Mouse (Mus musculus): Measurements from ENCODE around the gene Olfr1105. TPM values are rescaled to one million over a fixed set of nuclear protein-coding genes. Genes with fewer than 3 reads are reported as not detected.

Olfr1105 gene
- polyA plus RNA-seq (2021; fragmentation: Nextera tagmentation) = not detected in 2 replicates
- long read RNA-seq, experiment 1 = 0 reads
- long read RNA-seq, experiment 2 = 0 reads

GRCm38 (mm10) chr2:87036431-87036830 lies at the start of gene Olfr1105:
Olfr1105 (minus strand) TSS chr2:87036531.

GRCm38 (mm10) chr2:87075717-87076116 lies 39.4 kb upstream of the Olfr1105 start, which contains the start of gene Olfr1107:
Olfr1107 (minus strand) TSS chr2:87075817.

DNA sequence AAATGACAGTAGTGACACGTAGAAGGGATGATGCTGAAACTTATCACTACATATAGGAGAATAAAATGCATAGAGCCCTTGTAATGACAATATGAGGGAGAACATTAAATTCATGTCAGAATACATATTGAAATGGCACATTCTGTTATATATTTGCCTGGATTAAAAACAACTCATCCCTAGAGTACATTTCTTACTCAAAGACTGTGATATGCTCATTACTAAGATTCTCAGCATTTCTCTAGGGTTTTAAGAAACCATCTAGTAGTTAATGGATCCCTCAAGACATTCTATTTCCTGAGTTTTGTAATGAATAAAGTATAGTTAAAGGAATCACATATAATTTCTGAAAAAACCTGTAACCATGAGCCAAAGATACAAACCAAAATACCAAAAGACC lies 15.8 kb upstream of the Olfr1105 start, which contains the start of gene Olfr1106:
Gene Olfr1106, minus strand, starts transcription at position 101 of the 400 bp plus-strand sequence.

GRCm38 (mm10) chr2:87026980-87027379 lies 9.4 kb downstream of the Olfr1105 start, which contains the start of gene Olfr1104:
Olfr1104 (minus strand) TSS chr2:87027080.

GRCm38 (mm10) chr2:86998098-86998497 lies 38.2 kb downstream of the Olfr1105 start, which contains the start of gene Olfr1102:
Olfr1102 (plus strand) TSS chr2:86998398.

DNA sequence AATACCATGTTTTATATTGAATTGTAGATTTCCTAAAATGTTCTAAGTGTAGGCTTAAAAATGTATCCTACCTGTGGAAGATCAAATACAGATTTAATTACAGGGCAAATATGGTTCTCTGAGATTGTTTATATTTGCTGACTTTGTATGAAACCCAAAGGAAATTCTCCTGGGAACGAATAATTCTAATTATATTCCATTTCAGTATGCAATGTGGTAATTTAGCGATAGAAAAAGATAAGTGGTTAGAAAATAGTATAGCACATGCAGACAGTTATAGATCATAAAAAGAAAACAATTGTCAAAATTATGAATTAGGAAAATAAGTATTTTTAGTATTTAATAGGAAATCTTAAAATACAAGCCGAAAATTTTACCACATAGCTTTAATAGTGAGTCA lies 45.2 kb downstream of the Olfr1105 start, which contains the start of gene Olfr1101:
Gene Olfr1101, minus strand, starts transcription at position 101 of the 400 bp plus-strand sequence.

Other genes with a start within 250 kb of the Olfr1105 start
- gene Olfr141, start 226.5 kb downstream of the Olfr1105 start, polyA plus RNA-seq (2021; fragmentation: Nextera tagmentation) = not detected in 2 replicates
- not detected in 2 replicates for gene Olfr1094, start 211.9 kb downstream of the Olfr1105 start, polyA plus RNA-seq (2021; fragmentation: Nextera tagmentation)
- not detected in 2 replicates for gene Olfr1095, start 184.8 kb downstream of the Olfr1105 start, polyA plus RNA-seq (2021; fragmentation: Nextera tagmentation)
- not detected in 2 replicates for gene Gm13723, start 161.7 kb downstream of the Olfr1105 start, polyA plus RNA-seq (2021; fragmentation: Nextera tagmentation)
- not detected in 2 replicates for gene Olfr1097, start 144.3 kb downstream of the Olfr1105 start, polyA plus RNA-seq (2021; fragmentation: Nextera tagmentation)
- gene Olfr1098, start 112.0 kb downstream of the Olfr1105 start, polyA plus RNA-seq (2021; fragmentation: Nextera tagmentation) = not detected in 2 replicates
- not detected in 2 replicates for gene Olfr1099, start 75.8 kb downstream of the Olfr1105 start, polyA plus RNA-seq (2021; fragmentation: Nextera tagmentation)
- not detected in 2 replicates for gene Olfr1100, start 56.6 kb downstream of the Olfr1105 start, polyA plus RNA-seq (2021; fragmentation: Nextera tagmentation)
- gene Olfr1101, start 45.3 kb downstream of the Olfr1105 start, polyA plus RNA-seq (2021; fragmentation: Nextera tagmentation) = not detected in 2 replicates
- gene Olfr1102, start 38.1 kb downstream of the Olfr1105 start, polyA plus RNA-seq (2021; fragmentation: Nextera tagmentation) = not detected in 2 replicates
- not detected in 2 replicates for gene Olfr1104, start 9.5 kb downstream of the Olfr1105 start, polyA plus RNA-seq (2021; fragmentation: Nextera tagmentation)
- gene Olfr1106, start 15.7 kb upstream of the Olfr1105 start, polyA plus RNA-seq (2021; fragmentation: Nextera tagmentation) = not detected in 2 replicates
- gene Olfr1107, start 39.3 kb upstream of the Olfr1105 start, polyA plus RNA-seq (2021; fragmentation: Nextera tagmentation) = not detected in 2 replicates
- not detected in 2 replicates for gene Olfr1109, start 59.5 kb upstream of the Olfr1105 start, polyA plus RNA-seq (2021; fragmentation: Nextera tagmentation)
- gene Olfr259, start 78.0 kb upstream of the Olfr1105 start, polyA plus RNA-seq (2021; fragmentation: Nextera tagmentation) = not detected in 2 replicates
- gene Olfr1110, start 103.8 kb upstream of the Olfr1105 start, polyA plus RNA-seq (2021; fragmentation: Nextera tagmentation) = not detected in 2 replicates
- not detected in 2 replicates for gene Olfr1111, start 116.1 kb upstream of the Olfr1105 start, polyA plus RNA-seq (2021; fragmentation: Nextera tagmentation)
- not detected in 2 replicates for gene Olfr1112, start 151.3 kb upstream of the Olfr1105 start, polyA plus RNA-seq (2021; fragmentation: Nextera tagmentation)
- not detected in 2 replicates for gene Olfr1113, start 172.4 kb upstream of the Olfr1105 start, polyA plus RNA-seq (2021; fragmentation: Nextera tagmentation)
- gene Olfr1115, start 211.5 kb upstream of the Olfr1105 start, polyA plus RNA-seq (2021; fragmentation: Nextera tagmentation) = not detected in 2 replicates
- gene Olfr1116, start 231.0 kb upstream of the Olfr1105 start, polyA plus RNA-seq (2021; fragmentation: Nextera tagmentation) = not detected in 2 replicates